Mouse (Mus musculus): ENCODE measurements at regions not wholly inside any gene's neighbourhood (a gene's known extent, or its start where the extent isn't known, plus 50 kb on each side); places are given as distances from the start of the nearest gene placed in this dataset.

- ATAC-seq (replicated peaks; ENCODE audit: low FRiP score) (0 out of 2 replicates have a peak, but pooled peaks have one; percentile 19), DNase-seq (ENCODE audit: low spot score) (no peak)
- Histone ChIP-seq H3K36me3 (ENCODE audit: control insufficient read depth, insufficient read depth, low read length) (no peaks in the 10 kb centered on the region), H3K9me3 (ENCODE audit: control insufficient read depth, low read length) (no peaks in the 10 kb centered on the region), H3K27me3 (replicated peaks; ENCODE audit: control insufficient read depth, insufficient read depth, low read length) (no peaks in the 10 kb centered on the region), H3K27ac (ENCODE audit: low read depth, low read length) (no peak overlapping the region), H3K4me2 (no peak overlapping the region), H3K9ac (ENCODE audit: low read depth, low read length) (no peak overlapping the region), H3K4me3 (ENCODE audit: low read depth, low read length) (no peak overlapping the region), H3K4me1 (replicated peaks; ENCODE audit: control insufficient read depth, insufficient read depth, low read length) (peaks cover 6% of the 10 kb centered on the region)
- WGBS, result 80% methylated on average over 4 of the region's 4 CpGs
Measured at GRCm38 (mm10) chr3:115635487-115635886, 79.4 kb downstream of the S1pr1 start.

- no peaks in the 10 kb centered on the region for H3K9me3 ChIP-seq (ENCODE audit: control insufficient read depth, low read length)
- H3K36me3 ChIP-seq (ENCODE audit: control insufficient read depth, insufficient read depth, low read length), result no peaks in the 10 kb centered on the region
- WGBS, result 85% methylated on average over 5 of the region's 5 CpGs
- DNase-seq (ENCODE audit: low spot score), result no peak
- H3K4me2 ChIP-seq, result no peak overlapping the region
- H3K4me3 ChIP-seq (ENCODE audit: low read depth, low read length), result no peak overlapping the region
- no peaks in the 10 kb centered on the region for H3K27me3 ChIP-seq (replicated peaks; ENCODE audit: control insufficient read depth, insufficient read depth, low read length)
- no peak overlapping the region for H3K9ac ChIP-seq (ENCODE audit: low read depth, low read length)
- no peak for ATAC-seq (replicated peaks; ENCODE audit: low FRiP score)
- peaks cover 6% of the 10 kb centered on the region for H3K4me1 ChIP-seq (replicated peaks; ENCODE audit: control insufficient read depth, insufficient read depth, low read length)
- no peak overlapping the region for H3K27ac ChIP-seq (ENCODE audit: low read depth, low read length)
Measured at GRCm38 (mm10) chr3:115635081-115635480, 79.8 kb downstream of the S1pr1 start.

GRCm38 (mm10) chr3:115632417-115632743 is 82.5 kb downstream of the S1pr1 start:
- WGBS, result 72% methylated on average over 4 of the region's 4 CpGs
- no peak overlapping the region for H3K27ac ChIP-seq (ENCODE audit: low read depth, low read length)
- peaks cover 6% of the 10 kb centered on the region for H3K4me1 ChIP-seq (replicated peaks; ENCODE audit: control insufficient read depth, insufficient read depth, low read length)
- no peaks in the 10 kb centered on the region for H3K9me3 ChIP-seq (ENCODE audit: control insufficient read depth, low read length)
- DNase-seq (ENCODE audit: low spot score) (no peak), ATAC-seq (replicated peaks; ENCODE audit: low FRiP score) (no peak)
- no peaks in the 10 kb centered on the region for H3K27me3 ChIP-seq (replicated peaks; ENCODE audit: control insufficient read depth, insufficient read depth, low read length)
- H3K9ac ChIP-seq (ENCODE audit: low read depth, low read length), result no peak overlapping the region
- no peak overlapping the region for H3K4me2 ChIP-seq
- no peak overlapping the region for H3K4me3 ChIP-seq (ENCODE audit: low read depth, low read length)
- no peaks in the 10 kb centered on the region for H3K36me3 ChIP-seq (ENCODE audit: control insufficient read depth, insufficient read depth, low read length)

- Histone ChIP-seq H3K9ac (ENCODE audit: low read depth, low read length) (no peak overlapping the region), H3K4me1 (replicated peaks; ENCODE audit: control insufficient read depth, insufficient read depth, low read length) (peaks cover 6% of the 10 kb centered on the region), H3K4me3 (ENCODE audit: low read depth, low read length) (no peak overlapping the region), H3K27me3 (replicated peaks; ENCODE audit: control insufficient read depth, insufficient read depth, low read length) (no peaks in the 10 kb centered on the region), H3K4me2 (no peak overlapping the region), H3K36me3 (ENCODE audit: control insufficient read depth, insufficient read depth, low read length) (no peaks in the 10 kb centered on the region), H3K9me3 (ENCODE audit: control insufficient read depth, low read length) (no peaks in the 10 kb centered on the region), H3K27ac (ENCODE audit: low read depth, low read length) (no peak overlapping the region)
- ATAC-seq (replicated peaks; ENCODE audit: low FRiP score) (no peak), DNase-seq (ENCODE audit: low spot score) (no peak)
- WGBS, result 88% methylated on average over 17 of the region's 17 CpGs
Measured at GRCm38 (mm10) chr3:115631573-115632416, 83.1 kb downstream of the S1pr1 start.

- no peak for ATAC-seq (replicated peaks; ENCODE audit: low FRiP score)
- Histone ChIP-seq H3K4me2 (no peak overlapping the region), H3K27me3 (replicated peaks; ENCODE audit: control insufficient read depth, insufficient read depth, low read length) (no peaks in the 10 kb centered on the region), H3K4me3 (ENCODE audit: low read depth, low read length) (no peak overlapping the region), H3K27ac (ENCODE audit: low read depth, low read length) (no peak overlapping the region), H3K9me3 (ENCODE audit: control insufficient read depth, low read length) (no peaks in the 10 kb centered on the region), H3K36me3 (ENCODE audit: control insufficient read depth, insufficient read depth, low read length) (no peaks in the 10 kb centered on the region), H3K4me1 (replicated peaks; ENCODE audit: control insufficient read depth, insufficient read depth, low read length) (no peaks in the 10 kb centered on the region), H3K9ac (ENCODE audit: low read depth, low read length) (no peak overlapping the region)
- DNase-seq (ENCODE audit: low spot score), result no peak
- 89% methylated on average over 3 of the region's 3 CpGs for WGBS
Measured at GRCm38 (mm10) chr3:115622920-115623319, 92.0 kb downstream of the S1pr1 start.

- H3K9me3 ChIP-seq (ENCODE audit: control insufficient read depth, low read length), result no peaks in the 10 kb centered on the region
- no peaks in the 10 kb centered on the region for H3K27me3 ChIP-seq (replicated peaks; ENCODE audit: control insufficient read depth, insufficient read depth, low read length)
- H3K27ac ChIP-seq (ENCODE audit: low read depth, low read length), result no peak overlapping the region
- H3K4me1 ChIP-seq (replicated peaks; ENCODE audit: control insufficient read depth, insufficient read depth, low read length), result no peaks in the 10 kb centered on the region
- 82% methylated on average over 2 of the region's 2 CpGs for WGBS
- H3K36me3 ChIP-seq (ENCODE audit: control insufficient read depth, insufficient read depth, low read length), result no peaks in the 10 kb centered on the region
- H3K9ac ChIP-seq (ENCODE audit: low read depth, low read length), result no peak overlapping the region
- no peak for ATAC-seq (replicated peaks; ENCODE audit: low FRiP score)
- no peak for DNase-seq (ENCODE audit: low spot score)
- H3K4me3 ChIP-seq (ENCODE audit: low read depth, low read length), result no peak overlapping the region
- no peak overlapping the region for H3K4me2 ChIP-seq
Measured at GRCm38 (mm10) chr3:115622300-115622699, 92.6 kb downstream of the S1pr1 start.

GRCm38 (mm10) chr3:115619970-115620369 is 94.9 kb downstream of the S1pr1 start:
- ATAC-seq (replicated peaks; ENCODE audit: low FRiP score), result no peak
- no peak overlapping the region for H3K9ac ChIP-seq (ENCODE audit: low read depth, low read length)
- H3K4me2 ChIP-seq, result no peak overlapping the region
- no peak overlapping the region for H3K27ac ChIP-seq (ENCODE audit: low read depth, low read length)
- no peaks in the 10 kb centered on the region for H3K4me1 ChIP-seq (replicated peaks; ENCODE audit: control insufficient read depth, insufficient read depth, low read length)
- no peak for DNase-seq (ENCODE audit: low spot score)
- no peaks in the 10 kb centered on the region for H3K36me3 ChIP-seq (ENCODE audit: control insufficient read depth, insufficient read depth, low read length)
- WGBS, result 86% methylated on average over 3 of the region's 3 CpGs
- no peaks in the 10 kb centered on the region for H3K27me3 ChIP-seq (replicated peaks; ENCODE audit: control insufficient read depth, insufficient read depth, low read length)
- no peak overlapping the region for H3K4me3 ChIP-seq (ENCODE audit: low read depth, low read length)
- H3K9me3 ChIP-seq (ENCODE audit: control insufficient read depth, low read length), result no peaks in the 10 kb centered on the region

GRCm38 (mm10) chr3:115615994-115616598 is 98.8 kb downstream of the S1pr1 start:
- 36% methylated on average over 7 of the region's 7 CpGs for WGBS
- Histone ChIP-seq H3K36me3 (ENCODE audit: control insufficient read depth, insufficient read depth, low read length) (no peaks in the 10 kb centered on the region), H3K27ac (ENCODE audit: low read depth, low read length) (no peak overlapping the region), H3K9me3 (ENCODE audit: control insufficient read depth, low read length) (no peaks in the 10 kb centered on the region), H3K4me3 (ENCODE audit: low read depth, low read length) (no peak overlapping the region), H3K4me2 (no peak overlapping the region), H3K27me3 (replicated peaks; ENCODE audit: control insufficient read depth, insufficient read depth, low read length) (no peaks in the 10 kb centered on the region), H3K9ac (ENCODE audit: low read depth, low read length) (no peak overlapping the region), H3K4me1 (replicated peaks; ENCODE audit: control insufficient read depth, insufficient read depth, low read length) (no peaks in the 10 kb centered on the region)
- ATAC-seq (replicated peaks; ENCODE audit: low FRiP score) (peak; percentile 54; the same call in 1 of the 2 replicates), DNase-seq (ENCODE audit: low spot score) (no peak)

- Histone ChIP-seq H3K4me1 (replicated peaks; ENCODE audit: control insufficient read depth, insufficient read depth, low read length) (no peaks in the 10 kb centered on the region), H3K4me2 (no peak overlapping the region), H3K4me3 (ENCODE audit: low read depth, low read length) (no peak overlapping the region), H3K36me3 (ENCODE audit: control insufficient read depth, insufficient read depth, low read length) (no peaks in the 10 kb centered on the region), H3K27ac (ENCODE audit: low read depth, low read length) (no peak overlapping the region), H3K9me3 (ENCODE audit: control insufficient read depth, low read length) (no peaks in the 10 kb centered on the region), H3K27me3 (replicated peaks; ENCODE audit: control insufficient read depth, insufficient read depth, low read length) (no peaks in the 10 kb centered on the region), H3K9ac (ENCODE audit: low read depth, low read length) (no peak overlapping the region)
- 86% methylated on average over 6 of the region's 6 CpGs for WGBS
- ATAC-seq (replicated peaks; ENCODE audit: low FRiP score) (no peak), DNase-seq (ENCODE audit: low spot score) (no peak)
Measured at GRCm38 (mm10) chr3:115612859-115613258, 102.0 kb downstream of the S1pr1 start.

Data from liver, embryonic 11.5 days (tissue).